ENCODE assay signal across 22 mouse cellular contexts in genomic region chr9:95263867-95264509, GRCm38 (mm10).
DNase-seq lines count a peak whose midpoint lies in the region; ATAC-seq and TF ChIP-seq lines count a peak whose summit lies in the region.
"Had no signal": no experiment of that assay in that cellular context is flagged by ENCODE, and none has a peak within 500 bp of the region (broad histone marks: within the 10 kb centered on the region; RNA-seq: fewer than 3 reads in every experiment).

No protein-coding gene starts in this region.

- H3K4me1 ChIP-seq in hindbrain, embryonic 10.5 days (replicated peaks), result no peaks in the 10 kb centered on the region; the same call in 1 of the 2 replicates
- H3K4me1 ChIP-seq in hindbrain, embryonic 12.5 days, result peaks cover 2% of the 10 kb centered on the region; the same call in 1 of the 2 replicates
- H3K4me1 ChIP-seq in midbrain, embryonic 11.5 days (ENCODE audit: control insufficient read depth, insufficient read depth, low read length), result no peaks in the 10 kb centered on the region
- H3K4me1 ChIP-seq in midbrain, postnatal 0 days (ENCODE audit: insufficient read depth, low read length), result no peaks in the 10 kb centered on the region
- H3K4me1 ChIP-seq in forebrain, embryonic 14.5 days (ENCODE audit: control insufficient read depth, insufficient read depth, low read length), result peaks cover 7% of the 10 kb centered on the region
- H3K4me1 ChIP-seq in forebrain, postnatal 0 days (ENCODE audit: insufficient read depth), result 0 out of 2 replicates have a peak, but pooled peaks cover 2% of the 10 kb centered on the region
- H3K4me1 ChIP-seq: heart, embryonic 15.5 days; lung, embryonic 15.5 days had no signal

- no peaks in the 10 kb centered on the region for H3K36me3 ChIP-seq in hindbrain, embryonic 10.5 days
- H3K36me3 ChIP-seq in hindbrain, embryonic 12.5 days, result no peaks in the 10 kb centered on the region
- no peaks in the 10 kb centered on the region for H3K36me3 ChIP-seq in midbrain, embryonic 11.5 days (ENCODE audit: control insufficient read depth, insufficient read depth, low read length)
- no peaks in the 10 kb centered on the region for H3K36me3 ChIP-seq in midbrain, postnatal 0 days (ENCODE audit: insufficient read depth, low read length)
- no peaks in the 10 kb centered on the region for H3K36me3 ChIP-seq in forebrain, embryonic 14.5 days (ENCODE audit: control insufficient read depth, insufficient read depth, low read length)
- no peaks in the 10 kb centered on the region for H3K36me3 ChIP-seq in forebrain, postnatal 0 days (ENCODE audit: insufficient read depth)
- H3K36me3 ChIP-seq: heart, embryonic 15.5 days; hindbrain, embryonic 15.5 days; limb, embryonic 13.5 days; lung, embryonic 15.5 days; midbrain, embryonic 10.5 days had no signal

- no peak overlapping the region for H3K9ac ChIP-seq in hindbrain, embryonic 12.5 days
- no peak overlapping the region for H3K9ac ChIP-seq in midbrain, embryonic 11.5 days (ENCODE audit: low read length)
- H3K9ac ChIP-seq in midbrain, postnatal 0 days (replicated peaks; ENCODE audit: low read length, poor library complexity, severe bottlenecking), result no peak overlapping the region
- H3K9ac ChIP-seq in forebrain, embryonic 14.5 days (ENCODE audit: low read length), result no peak overlapping the region
- 0 out of 2 replicates have a peak overlapping the region, but pooled peaks have one; percentile 22 for H3K9ac ChIP-seq in forebrain, postnatal 0 days
- H3K9ac ChIP-seq: heart, embryonic 15.5 days; hindbrain, embryonic 15.5 days; limb, embryonic 13.5 days; lung, embryonic 15.5 days had no signal

- no peak overlapping the region for H3K4me2 ChIP-seq in hindbrain, embryonic 12.5 days (replicated peaks)
- no peak overlapping the region for H3K4me2 ChIP-seq in midbrain, embryonic 11.5 days
- no peak overlapping the region for H3K4me2 ChIP-seq in midbrain, postnatal 0 days (ENCODE audit: low read depth, low read length, poor library complexity, severe bottlenecking)
- no peak overlapping the region for H3K4me2 ChIP-seq in forebrain, embryonic 14.5 days (ENCODE audit: low read length)
- H3K4me2 ChIP-seq in forebrain, postnatal 0 days (ENCODE audit: low read depth), result peak overlapping the region; percentile 26; the same call in 1 of the 2 replicates
- H3K4me2 ChIP-seq: heart, embryonic 15.5 days; hindbrain, embryonic 15.5 days; limb, embryonic 13.5 days; liver, embryonic 11.5 days; lung, embryonic 15.5 days had no signal

- no peak overlapping the region for H3K4me3 ChIP-seq in hindbrain, embryonic 10.5 days
- no peak overlapping the region for H3K4me3 ChIP-seq in hindbrain, embryonic 12.5 days
- H3K4me3 ChIP-seq in midbrain, embryonic 11.5 days (ENCODE audit: low read depth, low read length), result no peak overlapping the region
- no peak overlapping the region for H3K4me3 ChIP-seq in midbrain, postnatal 0 days (ENCODE audit: low read depth, low read length)
- no peak overlapping the region for H3K4me3 ChIP-seq in forebrain, embryonic 14.5 days (ENCODE audit: low read depth, low read length)
- no peak overlapping the region for H3K4me3 ChIP-seq in forebrain, postnatal 0 days (ENCODE audit: low read depth, low read length)
- H3K4me3 ChIP-seq: heart, embryonic 15.5 days; hindbrain, embryonic 15.5 days; limb, embryonic 13.5 days; lung, embryonic 15.5 days; midbrain, embryonic 10.5 days had no signal

- ATAC-seq in hindbrain, embryonic 12.5 days (ENCODE audit: low FRiP score), result no peak
- no peak for ATAC-seq in midbrain, embryonic 11.5 days (ENCODE audit: low FRiP score)
- no peak for ATAC-seq in midbrain, postnatal 0 days (ENCODE audit: low FRiP score)
- peak; percentile 75; the same call in 1 of the 2 replicates for ATAC-seq in forebrain, embryonic 14.5 days
- ATAC-seq in forebrain, postnatal 0 days, result peak; percentile 93
- ATAC-seq: intestine, postnatal 0 days had no signal

- 0 out of 2 replicates have a peak overlapping the region, but pooled peaks have one; percentile 35 for H3K27ac ChIP-seq in hindbrain, embryonic 10.5 days
- H3K27ac ChIP-seq in hindbrain, embryonic 12.5 days, result no peak overlapping the region
- H3K27ac ChIP-seq in midbrain, embryonic 11.5 days (ENCODE audit: low read depth, low read length), result no peak overlapping the region
- no peak overlapping the region for H3K27ac ChIP-seq in midbrain, postnatal 0 days (ENCODE audit: low read depth, low read length)
- no peak overlapping the region for H3K27ac ChIP-seq in forebrain, embryonic 14.5 days (ENCODE audit: low read depth, low read length)
- H3K27ac ChIP-seq in forebrain, postnatal 0 days (ENCODE audit: low read depth, low read length), result peak overlapping the region; percentile 77
- H3K27ac ChIP-seq: heart, embryonic 15.5 days; hindbrain, embryonic 15.5 days; limb, embryonic 13.5 days; lung, embryonic 15.5 days; midbrain, embryonic 10.5 days had no signal

- no peaks in the 10 kb centered on the region for H3K27me3 ChIP-seq in hindbrain, embryonic 10.5 days (ENCODE audit: insufficient read depth, poor library complexity, severe bottlenecking)
- no peaks in the 10 kb centered on the region for H3K27me3 ChIP-seq in hindbrain, embryonic 12.5 days
- no peaks in the 10 kb centered on the region for H3K27me3 ChIP-seq in midbrain, embryonic 11.5 days (ENCODE audit: control insufficient read depth, insufficient read depth, low read length)
- H3K27me3 ChIP-seq in midbrain, postnatal 0 days (ENCODE audit: insufficient read depth, low read length), result no peaks in the 10 kb centered on the region
- H3K27me3 ChIP-seq in forebrain, embryonic 14.5 days (replicated peaks; ENCODE audit: control insufficient read depth, insufficient read depth, low read length), result no peaks in the 10 kb centered on the region
- H3K27me3 ChIP-seq in forebrain, postnatal 0 days (ENCODE audit: insufficient read depth, low read length), result no peaks in the 10 kb centered on the region
- H3K27me3 ChIP-seq: heart, embryonic 15.5 days; hindbrain, embryonic 15.5 days; limb, embryonic 13.5 days; lung, embryonic 15.5 days had no signal

- 83% methylated on average over 9 of the region's 9 CpGs for WGBS in hindbrain, embryonic 10.5 days
- 68% methylated on average over 9 of the region's 9 CpGs for WGBS in hindbrain, embryonic 12.5 days
- WGBS in midbrain, embryonic 11.5 days, result 83% methylated on average over 9 of the region's 9 CpGs
- WGBS in midbrain, postnatal 0 days, result 49% methylated on average over 9 of the region's 9 CpGs
- WGBS in forebrain, embryonic 14.5 days, result 40% methylated on average over 9 of the region's 9 CpGs
- 26% methylated on average over 9 of the region's 9 CpGs for WGBS in forebrain, postnatal 0 days

- no peaks in the 10 kb centered on the region for H3K9me3 ChIP-seq in hindbrain, embryonic 10.5 days
- H3K9me3 ChIP-seq in hindbrain, embryonic 12.5 days (replicated peaks), result no peaks in the 10 kb centered on the region
- H3K9me3 ChIP-seq in midbrain, embryonic 11.5 days (ENCODE audit: control insufficient read depth, low read length), result no peaks in the 10 kb centered on the region
- no peaks in the 10 kb centered on the region for H3K9me3 ChIP-seq in midbrain, postnatal 0 days (ENCODE audit: low read length)
- no peaks in the 10 kb centered on the region for H3K9me3 ChIP-seq in forebrain, embryonic 14.5 days (replicated peaks; ENCODE audit: control insufficient read depth, low read length)
- no peaks in the 10 kb centered on the region for H3K9me3 ChIP-seq in forebrain, postnatal 0 days (ENCODE audit: low read length)
- H3K9me3 ChIP-seq: heart, embryonic 15.5 days; hindbrain, embryonic 15.5 days; limb, embryonic 13.5 days; lung, embryonic 15.5 days; midbrain, embryonic 10.5 days had no signal

- no peak for TF ChIP-seq CTCF in midbrain, postnatal 0 days (IDR thresholded peaks at IDR 0.05)
- no peak for TF ChIP-seq CTCF in forebrain, postnatal 0 days (IDR thresholded peaks at IDR 0.05; ENCODE audit: low read depth)

- DNase-seq in hindbrain, embryonic 10.5 days (ENCODE audit: low spot score), result no peak
- DNase-seq in midbrain, embryonic 11.5 days (ENCODE audit: low spot score, missing footprints), result peak; percentile 35
- DNase-seq in midbrain, postnatal 0 days (ENCODE audit: low spot score), result no peak
- DNase-seq in forebrain, embryonic 14.5 days (ENCODE audit: low spot score), result peak; percentile 58
- peak; percentile 66 for DNase-seq in forebrain, postnatal 0 days
- no peak for DNase-seq in cerebellum, adult 11-12 months
- DNase-seq: adrenal gland, postnatal 25 days; B cell, adult 2 months; cerebellum, adult 8-10 months; cerebellum, postnatal 25 days; gastrocnemius, postnatal 10 days; kidney, postnatal 4 days; right cerebral cortex, postnatal 25 days; thymus, postnatal 14 days had no signal

Comparison
In these comparisons a context has a peak if more than half of its experiments do, and no peak if none do; other contexts are left out.
1. DNase-seq: peak in midbrain, embryonic 11.5 days (single experiment), forebrain, embryonic 14.5 days (single experiment) and forebrain, postnatal 0 days (single experiment); none in hindbrain, embryonic 10.5 days (single experiment), midbrain, postnatal 0 days (single experiment) and cerebellum, adult 11-12 months (single experiment).
2. H3K27ac ChIP-seq: peak in hindbrain, embryonic 10.5 days (single experiment) and forebrain, postnatal 0 days (single experiment); none in hindbrain, embryonic 12.5 days (single experiment), midbrain, embryonic 11.5 days (single experiment), midbrain, postnatal 0 days (single experiment) and forebrain, embryonic 14.5 days (single experiment).
3. ATAC-seq: peak in forebrain, embryonic 14.5 days (single experiment) and forebrain, postnatal 0 days (single experiment); none in hindbrain, embryonic 12.5 days (single experiment), midbrain, embryonic 11.5 days (single experiment) and midbrain, postnatal 0 days (single experiment).